Mouse (Mus musculus): Measurements from ENCODE around the gene Vmo1. TPM values are rescaled to one million over a fixed set of nuclear protein-coding genes. Genes with fewer than 3 reads are reported as not detected.

Vmo1 gene
- not detected for polyA plus RNA-seq (2017; shearing (Covaris generic))

GRCm38 (mm10) chr11:70514288-70514687 lies at the start of gene Vmo1:
Gene Vmo1 (minus strand): TSS chr11:70514616.

GRCm38 (mm10) chr11:70562287-70562994 lies 48.0 kb upstream of the Vmo1 start, which contains the start of gene Mink1:
Gene Mink1 (plus strand): TSS chr11:70562881.

GRCm38 (mm10) chr11:70539877-70540587 lies 25.6 kb upstream of the Vmo1 start, which contains the start of gene Pld2:
Gene Pld2 (plus strand): TSS chr11:70540064.

GRCm38 (mm10) chr11:70532839-70533238 lies 18.4 kb upstream of the Vmo1 start, which contains the start of gene Gm40193:
Gene Gm40193 (minus strand): TSS chr11:70532939.

GRCm38 (mm10) chr11:70525184-70525678 lies 10.8 kb upstream of the Vmo1 start, which contains the start of gene Psmb6:
Gene Psmb6 (plus strand): TSS chr11:70525367.

GRCm38 (mm10) chr11:70518923-70519322 lies 4.5 kb upstream of the Vmo1 start, which contains the start of gene Gltpd2:
Gene Gltpd2 (plus strand): TSS chr11:70519196.

GRCm38 (mm10) chr11:70504970-70505369 lies 9.4 kb downstream of the Vmo1 start, which contains the start of gene Tm4sf5:
Gene Tm4sf5 (plus strand): TSS chr11:70505244.

Other genes with a start within 250 kb of the Vmo1 start
- not detected for gene Alox12e, start 192.0 kb downstream of the Vmo1 start, polyA plus RNA-seq (2017; shearing (Covaris generic))
- not detected for gene Alox15, start 162.6 kb downstream of the Vmo1 start, polyA plus RNA-seq (2017; shearing (Covaris generic))
- 10.7 TPM for gene Pelp1, start 104.6 kb downstream of the Vmo1 start, polyA plus RNA-seq (2017; shearing (Covaris generic))
- gene Arrb2, start 82.0 kb downstream of the Vmo1 start, polyA plus RNA-seq (2017; shearing (Covaris generic)) = 215 TPM
- 141 TPM for gene Med11, start 62.7 kb downstream of the Vmo1 start, polyA plus RNA-seq (2017; shearing (Covaris generic))
- 0.16 TPM for gene Zmynd15, start 55.2 kb downstream of the Vmo1 start, polyA plus RNA-seq (2017; shearing (Covaris generic))
- 1.7 TPM for gene Cxcl16, start 54.6 kb downstream of the Vmo1 start, polyA plus RNA-seq (2017; shearing (Covaris generic))
- not detected for gene Tm4sf5, start 9.4 kb downstream of the Vmo1 start, polyA plus RNA-seq (2017; shearing (Covaris generic))
- 0.31 TPM for gene Gltpd2, start 4.6 kb upstream of the Vmo1 start, polyA plus RNA-seq (2017; shearing (Covaris generic))
- 282 TPM for gene Psmb6, start 10.8 kb upstream of the Vmo1 start, polyA plus RNA-seq (2017; shearing (Covaris generic))
- gene Gm40193, start 18.3 kb upstream of the Vmo1 start, polyA plus RNA-seq (2017; shearing (Covaris generic)) = not detected
- gene Pld2, start 25.4 kb upstream of the Vmo1 start, polyA plus RNA-seq (2017; shearing (Covaris generic)) = 8.9 TPM
- gene Mink1, start 48.3 kb upstream of the Vmo1 start, polyA plus RNA-seq (2017; shearing (Covaris generic)) = 39.6 TPM
- gene 4930544D05Rik, start 101.2 kb upstream of the Vmo1 start, polyA plus RNA-seq (2017; shearing (Covaris generic)) = 1.4 TPM
- 18.7 TPM for gene Chrne, start 104.6 kb upstream of the Vmo1 start, polyA plus RNA-seq (2017; shearing (Covaris generic))
- gene Gp1ba, start 124.5 kb upstream of the Vmo1 start, polyA plus RNA-seq (2017; shearing (Covaris generic)) = not detected
- 270 TPM for gene Rnf167, start 132.6 kb upstream of the Vmo1 start, polyA plus RNA-seq (2017; shearing (Covaris generic))
- 70.1 TPM for gene Slc25a11, start 132.9 kb upstream of the Vmo1 start, polyA plus RNA-seq (2017; shearing (Covaris generic))
- gene Pfn1, start 140.0 kb upstream of the Vmo1 start, polyA plus RNA-seq (2017; shearing (Covaris generic)) = 2,450 TPM
- gene Eno3, start 142.6 kb upstream of the Vmo1 start, polyA plus RNA-seq (2017; shearing (Covaris generic)) = 9.9 TPM
- 64.8 TPM for gene Spag7, start 154.8 kb upstream of the Vmo1 start, polyA plus RNA-seq (2017; shearing (Covaris generic))
- gene Camta2, start 173.5 kb upstream of the Vmo1 start, polyA plus RNA-seq (2017; shearing (Covaris generic)) = 36.7 TPM
- gene Inca1, start 185.5 kb upstream of the Vmo1 start, polyA plus RNA-seq (2017; shearing (Covaris generic)) = 0.59 TPM
- gene Kif1c, start 185.9 kb upstream of the Vmo1 start, polyA plus RNA-seq (2017; shearing (Covaris generic)) = 2.4 TPM
- gene Zfp3, start 249.6 kb upstream of the Vmo1 start, polyA plus RNA-seq (2017; shearing (Covaris generic)) = 4.5 TPM

Data from effector memory CD4-positive, alpha-beta T cell, adult 5 months (primary cell).